Comparison of ENCODE assay signal across 14 mouse cellular contexts in genomic region chr11:120028319-120029092, GRCm38 (mm10). TPM values are rescaled to one million over a fixed set of nuclear protein-coding genes. Genes with fewer than 3 reads are reported as not detected.
DNase-seq lines count a peak whose midpoint lies in the region; TF ChIP-seq lines count a peak whose summit lies in the region.
"Had no signal": no experiment of that assay in that cellular context is flagged by ENCODE, and none has a peak within 500 bp of the region (broad histone marks: within the 10 kb centered on the region; RNA-seq: fewer than 3 reads in every experiment).

No protein-coding gene starts in this region.

- peak overlapping the region; percentile 61 for H3K27ac ChIP-seq in layer of hippocampus, adult 2 months
- no peak overlapping the region for H3K27ac ChIP-seq in ES-E14 (ENCODE audit: insufficient read depth, low read depth, low read length, poor library complexity, severe bottlenecking)
- H3K27ac ChIP-seq: embryonic facial prominence, embryonic 12.5 days; forebrain, embryonic 12.5 days had no signal

- in situ Hi-C loops in ES-E14 (cut with MboI; ENCODE audit: low sequenced_read_pairs in 2 of 2, unreplicated experiment in 2 of 2) = no loop called here

- peaks cover 2 to 13% of the 10 kb centered on the region in 2 experiments; a peak in 2 of 4 replicates for H3K4me1 ChIP-seq in ES-E14 (ENCODE audit: control insufficient read depth in 2 of 2, insufficient read depth in 2 of 2, low read length in 2 of 2, poor library complexity in 1 of 2)

- H3K9ac ChIP-seq in ES-E14 (ENCODE audit: insufficient read depth, low read depth, low read length, poor library complexity, severe bottlenecking) = peak overlapping the region; percentile 8; the same call in 1 of the 2 replicates
- H3K9ac ChIP-seq: embryonic facial prominence, embryonic 12.5 days; forebrain, embryonic 12.5 days had no signal

- peak; percentile 27 for TF ChIP-seq CTCF in layer of hippocampus, adult 2 months (conservative IDR thresholded peaks at IDR 0.05)

- no peaks in the 10 kb centered on the region for H3K9me3 ChIP-seq in ES-E14 (ENCODE audit: control insufficient read depth, insufficient read depth, low read depth, low read length)
- H3K9me3 ChIP-seq: embryonic facial prominence, embryonic 12.5 days; forebrain, embryonic 12.5 days had no signal

- no peak for DNase-seq in layer of hippocampus, adult 2 months (ENCODE audit: low spot score in 2 of 2)
- DNase-seq in layer of hippocampus, adult 9-11 months = no peak
- DNase-seq in ES-E14 (ENCODE audit: low read depth, low spot score) = no peak
- DNase-seq in kidney, adult 18-20 months = peak; percentile 77
- peak; percentile 31 for DNase-seq in large intestine, adult 2 months (ENCODE audit: low read depth, low spot score)
- DNase-seq in right cerebral cortex, postnatal 25 days = no peak
- DNase-seq in retina, embryonic 14.5 days (ENCODE audit: low spot score) = no peak
- DNase-seq in layer of hippocampus, postnatal 36 days = no peak
- DNase-seq: heart, adult 11 months; spleen, adult 18-20 months; thymus, postnatal 25 days had no signal

- no peaks in the 10 kb centered on the region for H3K36me3 ChIP-seq in ES-E14 (ENCODE audit: control insufficient read depth, insufficient read depth, low read length, poor library complexity, severe bottlenecking)
- H3K36me3 ChIP-seq: embryonic facial prominence, embryonic 12.5 days; forebrain, embryonic 12.5 days had no signal

- WGBS in large intestine, adult 2 months = 37% methylated on average over 18 of the region's 18 CpGs

- H3K4me3 ChIP-seq in layer of hippocampus, adult 2 months = no peak overlapping the region
- H3K4me3 ChIP-seq in ES-E14 (ENCODE audit: insufficient read depth in 1 of 2, low read depth in 1 of 2, low read length in 2 of 2, poor library complexity in 1 of 2, severe bottlenecking in 1 of 2) = no peak overlapping the region
- H3K4me3 ChIP-seq: embryonic facial prominence, embryonic 12.5 days; forebrain, embryonic 12.5 days had no signal

TF ChIP-seq in ES-E14, 5 proteins besides CTCF, POLR2A, EP300 and RAD21:
- TF ChIP-seq CHD2 (IDR thresholded peaks at IDR 0.05; ENCODE audit: low read depth, low read length) = no peak
- no peak for TF ChIP-seq HCFC1 (IDR thresholded peaks at IDR 0.05; ENCODE audit: borderline replicate concordance, insufficient read depth, low read length)
- no peak for TF ChIP-seq ZC3H11A (IDR thresholded peaks at IDR 0.05; ENCODE audit: borderline replicate concordance, low read depth, low read length)
- no peak for TF ChIP-seq MAFK (IDR thresholded peaks at IDR 0.05; ENCODE audit: insufficient read depth, low read depth, low read length)
- no peak for TF ChIP-seq ZNF384 (IDR thresholded peaks at IDR 0.05; ENCODE audit: low read depth, low read length)

RNA-seq across cellular contexts. Expression of gene Aatk, which starts 18.5 kb away (rescaled TPM):
- 100 to 1,000 TPM; 196 to 207 TPM for total RNA-seq in layer of hippocampus, adult 2 months (2021)
- 1.2 and 2.2 TPM in 2 replicates for total RNA-seq in ES-E14 (2012; rRNA removed)
- polyA plus RNA-seq in large intestine, adult 2 months (2012; rRNA removed) = 4.1 and 5.3 TPM in 2 replicates
- total RNA-seq in layer of hippocampus, postnatal 36 days (2021) = 100 to 1,000 TPM; 213 to 224 TPM
- polyA plus RNA-seq: C2C12 had no signal

RNA-seq across cellular contexts. Expression of gene Cep131, which starts 58.1 kb away (rescaled TPM):
- 10 to 100 TPM; 35.6 to 37.0 TPM for total RNA-seq in layer of hippocampus, adult 2 months (2021)
- total RNA-seq in ES-E14 (2012; rRNA removed) = 24.0 and 43.4 TPM in 2 replicates
- polyA plus RNA-seq in large intestine, adult 2 months (2012; rRNA removed) = 4.0 and 4.6 TPM in 2 replicates
- total RNA-seq in layer of hippocampus, postnatal 36 days (2021) = 10 to 100 TPM; 28.7 to 33.0 TPM

Comparison
In these comparisons a context has a peak if more than half of its experiments do, and no peak if none do; other contexts are left out.
1. DNase-seq: peak in kidney, adult 18-20 months (single experiment) and large intestine, adult 2 months (single experiment); none in layer of hippocampus, adult 2 months (0 of 2), layer of hippocampus, adult 9-11 months (single experiment), ES-E14 (single experiment), right cerebral cortex, postnatal 25 days (single experiment), retina, embryonic 14.5 days (single experiment) and layer of hippocampus, postnatal 36 days (0 of 2).
2. RNA of gene Aatk, which starts 18.5 kb away (total RNA-seq): 213 to 224 TPM in layer of hippocampus, postnatal 36 days and 196 to 207 TPM in layer of hippocampus, adult 2 months; 1.2 to 2.2 TPM in ES-E14; every median in the first group is over 10 times any median in the second.